Mouse (Mus musculus): ENCODE data around the gene Phf23.

DNA sequence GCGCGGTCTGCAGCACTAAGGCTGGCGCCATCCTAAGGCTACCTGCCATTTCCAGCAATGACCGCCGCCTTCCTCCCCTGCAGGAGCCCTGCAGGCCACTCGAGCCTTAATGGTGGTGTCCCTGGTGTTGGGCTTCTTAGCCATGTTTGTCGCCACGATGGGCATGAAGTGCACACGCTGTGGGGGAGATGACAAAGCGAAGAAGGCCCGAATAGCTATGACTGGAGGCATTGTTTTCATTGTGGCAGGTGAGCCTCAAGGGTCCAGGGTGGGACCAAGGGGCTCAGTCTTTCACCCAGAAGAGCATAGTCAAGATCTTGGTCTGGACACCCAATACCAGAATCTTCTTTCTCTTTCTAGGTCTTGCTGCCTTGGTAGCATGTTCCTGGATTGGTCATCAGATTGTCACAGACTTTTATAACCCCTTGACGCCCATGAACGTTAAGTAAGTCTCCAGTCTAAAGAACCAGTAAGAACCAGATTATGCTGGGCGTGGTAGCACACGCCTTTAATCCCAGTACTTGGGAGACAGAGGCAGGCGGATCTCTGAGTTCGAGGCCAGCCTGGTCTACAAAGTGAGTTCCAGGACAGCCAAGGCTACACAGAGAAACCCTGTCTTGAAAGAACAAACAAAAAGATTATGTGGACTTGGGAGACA lies 28.6 kb upstream of the Phf23 start:
- TF ChIP-seq ZNF384 (IDR thresholded peaks at IDR 0.05; ENCODE audit: low read depth, low read length) (no peak), ZC3H11A (IDR thresholded peaks at IDR 0.05; ENCODE audit: borderline replicate concordance, low read depth, low read length) (no peak)

All from ES-E14 (cell line).